Mouse (Mus musculus): Measurements from ENCODE around the gene Smok2b. TPM values are rescaled to one million over a fixed set of nuclear protein-coding genes. Genes with fewer than 3 reads are reported as not detected.

Smok2b gene
- polyA plus RNA-seq (2014; fragmentation: Illumina TruSeq; extraction: RNeasy Lipid Tissue Mini Kit (QIAGEN cat#74804); ENCODE audit: low read depth, low replicate concordance) = not detected

GRCm38 (mm10) chr17:13229957-13230356 lies at the start of gene Smok2b:
Gene Smok2b, plus strand, starts transcription at chr17:13230257.

GRCm38 (mm10) chr17:13220888-13221287 lies 9.2 kb upstream of the Smok2b start, which contains the start of gene Smok2a:
Gene Smok2a, plus strand, starts transcription at chr17:13221188.

Other genes starting within 250 kb of the Smok2b start
- 43.6 TPM for gene Wtap, start 236.1 kb upstream of the Smok2b start, polyA plus RNA-seq (2014; fragmentation: Illumina TruSeq; extraction: RNeasy Lipid Tissue Mini Kit (QIAGEN cat#74804); ENCODE audit: low read depth, low replicate concordance)
- gene Sod2, start 223.4 kb upstream of the Smok2b start, polyA plus RNA-seq (2014; fragmentation: Illumina TruSeq; extraction: RNeasy Lipid Tissue Mini Kit (QIAGEN cat#74804); ENCODE audit: low read depth, low replicate concordance) = 703 TPM
- not detected for gene Gpr31b, start 178.0 kb upstream of the Smok2b start, polyA plus RNA-seq (2014; fragmentation: Illumina TruSeq; extraction: RNeasy Lipid Tissue Mini Kit (QIAGEN cat#74804); ENCODE audit: low read depth, low replicate concordance)
- gene Tcp10b, start 169.2 kb upstream of the Smok2b start, polyA plus RNA-seq (2014; fragmentation: Illumina TruSeq; extraction: RNeasy Lipid Tissue Mini Kit (QIAGEN cat#74804); ENCODE audit: low read depth, low replicate concordance) = not detected
- gene Unc93a, start 98.4 kb upstream of the Smok2b start, polyA plus RNA-seq (2014; fragmentation: Illumina TruSeq; extraction: RNeasy Lipid Tissue Mini Kit (QIAGEN cat#74804); ENCODE audit: low read depth, low replicate concordance) = not detected
- not detected for gene Smok2a, start 9.1 kb upstream of the Smok2b start, polyA plus RNA-seq (2014; fragmentation: Illumina TruSeq; extraction: RNeasy Lipid Tissue Mini Kit (QIAGEN cat#74804); ENCODE audit: low read depth, low replicate concordance)
- gene Tcp10c, start 124.3 kb downstream of the Smok2b start, polyA plus RNA-seq (2014; fragmentation: Illumina TruSeq; extraction: RNeasy Lipid Tissue Mini Kit (QIAGEN cat#74804); ENCODE audit: low read depth, low replicate concordance) = not detected

Data from heart, adult 10 weeks (tissue).